Mouse (Mus musculus) bone marrow, adult 2 months (tissue): ENCODE data around the gene Slc16a11. TPM values are rescaled to one million over a fixed set of nuclear protein-coding genes. Genes with fewer than 3 reads are reported as not detected.

Experiments used
- H3K27ac ChIP-seq: fragments of 200-500 bp; 2 replicates; pipeline ENCODE4 v1.5.1; 2012; ENCODE audit warnings: low read depth, mild to moderate bottlenecking, control low read depth, inconsistent platforms, low read length; ENCODE audit not compliant: control insufficient read depth, poor library complexity, insufficient read depth
- H3K4me1 ChIP-seq: fragments of 200-500 bp; 2 replicates; pipeline ENCODE4 v1.6.1; 2011; ENCODE audit warnings: low read length; ENCODE audit not compliant: control insufficient read depth, insufficient read depth
- H3K4me3 ChIP-seq: fragments of 200-500 bp; replicated peaks from 2 replicates; pipeline ENCODE3; 2011; ENCODE audit warnings: mild to moderate bottlenecking, low read depth, low read length, control low read depth; ENCODE audit not compliant: control insufficient read depth
- CTCF ChIP-seq: fragments of 200-500 bp; IDR thresholded peaks from 2 replicates; pipeline ENCODE4 v1.5.1; 2011; ENCODE audit warnings: low read length, control low read depth; ENCODE audit not compliant: control insufficient read depth, insufficient read depth
- POLR2A ChIP-seq: fragments of 200-500 bp; IDR thresholded peaks from 2 replicates; pipeline ENCODE4 v1.6.1; 2011; ENCODE audit warnings: low read depth, mild to moderate bottlenecking, control low read depth, low read length, borderline replicate concordance; ENCODE audit not compliant: control insufficient read depth
- WGBS: fragments of 180-500 bp; shearing (Covaris S2); methylation state at CpG from one replicate; pipeline ENCODE4 v1.1.7; 2018; 5-methylcytosine and 5-hydroxymethylcytosine counted together
- polyA plus RNA-seq: library from polyadenylated mRNA; stranded (reverse); fragments of >200 nt; gene quantifications from 2 replicates; pipeline ENCODE4 v1.2.4, GENCODE M21; 2011; ENCODE audit warnings: low replicate concordance; ENCODE audit not compliant: missing spikeins, insufficient read depth, insufficient read length

Slc16a11 gene
- polyA plus RNA-seq, 1 experiment = 1.9 TPM

GRCm38 (mm10) chr11:70191188-70191587 is 21.4 kb upstream of the Slc16a11 start:
- no peaks in the 10 kb centered on the region; the same call in 1 of the 2 replicates for H3K4me1 ChIP-seq
- no peak for TF ChIP-seq POLR2A
- TF ChIP-seq CTCF = no peak
- WGBS = 77% methylated on average over 6 of the region's 6 CpGs
- H3K4me3 ChIP-seq = no peak overlapping the region
- H3K27ac ChIP-seq = no peak overlapping the region

- Histone ChIP-seq H3K27ac (no peak overlapping the region), H3K4me3 (no peak overlapping the region), H3K4me1 (no peaks in the 10 kb centered on the region; the same call in 1 of the 2 replicates)
- 61% methylated on average over 4 of the region's 4 CpGs for WGBS
- TF ChIP-seq CTCF (no peak), POLR2A (no peak)
Measured at GRCm38 (mm10) chr11:70192157-70192556, 20.4 kb upstream of the Slc16a11 start.

- H3K4me1 ChIP-seq = no peaks in the 10 kb centered on the region; the same call in 1 of the 2 replicates
- TF ChIP-seq POLR2A = no peak
- TF ChIP-seq CTCF = no peak
- WGBS = 45% methylated on average over 11 of the region's 11 CpGs
- no peak overlapping the region for H3K4me3 ChIP-seq
- H3K27ac ChIP-seq = no peak overlapping the region
Measured at GRCm38 (mm10) chr11:70193354-70194285, 18.9 kb upstream of the Slc16a11 start.

- 12% methylated on average over 3 of the region's 3 CpGs for WGBS
- no peaks in the 10 kb centered on the region; the same call in 1 of the 2 replicates for H3K4me1 ChIP-seq
Measured at GRCm38 (mm10) chr11:70198332-70198731, 14.2 kb upstream of the Slc16a11 start.

GRCm38 (mm10) chr11:70199107-70199506 is 13.4 kb upstream of the Slc16a11 start:
- H3K4me1 ChIP-seq = no peaks in the 10 kb centered on the region
- H3K4me3 ChIP-seq = no peak overlapping the region
- no peak overlapping the region for H3K27ac ChIP-seq
- TF ChIP-seq CTCF = no peak
- TF ChIP-seq POLR2A = no peak
- 77% methylated on average over 8 of the region's 8 CpGs for WGBS

More at GRCm38 (mm10) chr11:70198332-70198731, 14.2 kb upstream of the Slc16a11 start:
- TF ChIP-seq POLR2A (no peak), CTCF (no peak)
- Histone ChIP-seq H3K27ac (no peak overlapping the region), H3K4me3 (no peak overlapping the region)

GRCm38 (mm10) chr11:70200036-70200608 is 12.4 kb upstream of the Slc16a11 start:
- Histone ChIP-seq H3K4me3 (no peak overlapping the region), H3K4me1 (no peaks in the 10 kb centered on the region), H3K27ac (no peak overlapping the region)
- 47% methylated on average over 5 of the region's 5 CpGs for WGBS
- TF ChIP-seq CTCF (no peak), POLR2A (no peak)

GRCm38 (mm10) chr11:70201691-70202090 is 10.9 kb upstream of the Slc16a11 start:
- Histone ChIP-seq H3K27ac (no peak overlapping the region), H3K4me1 (no peaks in the 10 kb centered on the region; the same call in 1 of the 2 replicates), H3K4me3 (no peak overlapping the region)
- 49% methylated on average over 5 of the region's 5 CpGs for WGBS
- no peak for TF ChIP-seq POLR2A
- peak; percentile 93 for TF ChIP-seq CTCF

GRCm38 (mm10) chr11:70206801-70207200 is 5.8 kb upstream of the Slc16a11 start:
- TF ChIP-seq CTCF = no peak
- no peak for TF ChIP-seq POLR2A
- WGBS = 24% methylated on average over 2 of the region's 2 CpGs
- H3K4me3 ChIP-seq = no peak overlapping the region
- H3K4me1 ChIP-seq = no peaks in the 10 kb centered on the region; the same call in 1 of the 2 replicates
- H3K27ac ChIP-seq = no peak overlapping the region

GRCm38 (mm10) chr11:70207283-70207682 is 5.3 kb upstream of the Slc16a11 start:
- 64% methylated on average over 7 of the region's 7 CpGs for WGBS
- TF ChIP-seq CTCF (no peak), POLR2A (no peak)
- H3K4me3 ChIP-seq = no peak overlapping the region
- H3K27ac ChIP-seq = no peak overlapping the region
- H3K4me1 ChIP-seq = no peaks in the 10 kb centered on the region; the same call in 1 of the 2 replicates
